In the genomic region with DNA sequence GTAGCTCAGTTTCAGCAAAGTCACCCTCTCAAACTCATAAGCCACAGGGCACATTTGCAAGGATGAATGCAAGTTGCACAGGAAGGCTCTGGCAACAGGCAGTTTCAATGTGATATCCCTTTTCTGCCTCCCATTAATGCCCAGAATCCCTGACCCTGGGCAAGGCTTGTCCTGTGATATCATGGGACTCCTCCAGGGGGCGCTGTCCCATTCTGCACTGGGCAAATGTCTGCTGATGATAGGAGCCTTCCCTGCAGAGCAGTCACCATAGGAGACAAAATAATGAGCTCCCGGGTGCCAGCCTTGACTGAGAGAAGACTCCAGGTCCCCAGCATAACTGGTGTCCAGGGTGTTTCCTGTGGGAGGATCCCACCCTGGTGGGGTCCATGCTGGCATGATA, we compare ENCODE assay signal across 8 mouse cellular contexts. TPM values are rescaled to one million over a fixed set of nuclear protein-coding genes. Genes with fewer than 3 reads are reported as not detected.
DNase-seq lines count a peak whose midpoint lies in the region; ATAC-seq lines count a peak whose summit lies in the region.

No protein-coding gene starts in this region.

- DNase-seq in CD4-positive, CD25-positive, alpha-beta regulatory T cell, adult 2 months (ENCODE audit: low read depth, low spot score) = peak; percentile 39
- peak; percentile 57 to 58 for DNase-seq in layer of hippocampus, postnatal 10 days (ENCODE audit: low spot score in 2 of 2)
- no peak for DNase-seq in layer of hippocampus, adult 8-10 months (ENCODE audit: low spot score in 2 of 2)
- DNase-seq in NIH3T3 (ENCODE audit: low read depth) = peak; percentile 76
- peak; percentile 60 for DNase-seq in gastrocnemius, postnatal 10 days
- DNase-seq in lung, postnatal 25 days (ENCODE audit: low spot score) = peak; percentile 48
- DNase-seq in frontal cortex, postnatal 14 days (ENCODE audit: low spot score in 2 of 2) = no peak

- ATAC-seq in CD4-positive, CD25-positive, alpha-beta regulatory T cell, adult 4 months = no peak

RNA-seq across cellular contexts. Expression of a gene that starts 28.1 kb away (rescaled TPM):
- polyA plus RNA-seq in CD4-positive, CD25-positive, alpha-beta regulatory T cell, adult 4 months (2017; shearing (Covaris generic)) = 1 to 10 TPM in 1 of 2 experiments, under 1 TPM in 1; 0.23 to 1.2 TPM
- 1 to 10 TPM; 3.5 to 3.7 TPM for total RNA-seq in layer of hippocampus, postnatal 10 days (2021)
- 1 to 10 TPM; 3.4 to 4.5 (median 4.1) TPM for total RNA-seq in layer of hippocampus, adult 8-10 months (2022)
- total RNA-seq in gastrocnemius, postnatal 10 days (2021) = under 1 TPM; 0.85 to 0.93 TPM

RNA-seq across cellular contexts. Expression of a gene that starts 42.3 kb away (rescaled TPM):
- under 1 TPM; 0.17 to 0.63 TPM for polyA plus RNA-seq in CD4-positive, CD25-positive, alpha-beta regulatory T cell, adult 4 months (2017; shearing (Covaris generic))
- under 1 TPM; 0.43 to 0.62 TPM for total RNA-seq in layer of hippocampus, postnatal 10 days (2021)
- under 1 TPM; 0.14 to 0.18 (median 0.17) TPM for total RNA-seq in layer of hippocampus, adult 8-10 months (2022)
- total RNA-seq in gastrocnemius, postnatal 10 days (2021) = 1 to 10 TPM; 3.5 to 5.8 TPM

Comparison
In these comparisons a context has a peak if more than half of its experiments do, and no peak if none do; other contexts are left out.
1. DNase-seq: peak in CD4-positive, CD25-positive, alpha-beta regulatory T cell, adult 2 months (single experiment), layer of hippocampus, postnatal 10 days (2 of 2), NIH3T3 (single experiment), gastrocnemius, postnatal 10 days (single experiment) and lung, postnatal 25 days (single experiment); none in layer of hippocampus, adult 8-10 months (0 of 2) and frontal cortex, postnatal 14 days (0 of 2).